8 mouse cellular contexts compared by ENCODE assay signal in genomic region chr13:23684295-23684945, GRCm38 (mm10). TPM values are rescaled to one million over a fixed set of nuclear protein-coding genes. Genes with fewer than 3 reads are reported as not detected.
DNase-seq lines count a peak whose midpoint lies in the region; ATAC-seq and TF ChIP-seq lines count a peak whose summit lies in the region.
"Not testable (repeated sequence)": the region's sequence is repeated elsewhere in the genome, so short reads cannot be mapped to it uniquely, and the experiment has no call there.

No protein-coding gene starts in this region.

- ATAC-seq in heart, postnatal 0 days (ENCODE audit: insufficient read depth, low read depth), result peak; percentile 20
- ATAC-seq in kidney, embryonic 16.5 days (ENCODE audit: low FRiP score, low TSS enrichment), result peak; percentile 39
- ATAC-seq in liver, embryonic 14.5 days (ENCODE audit: insufficient read depth), result peak; percentile 31
- ATAC-seq in stomach, embryonic 16.5 days (ENCODE audit: insufficient read depth, low FRiP score), result peak; percentile 7; the same call in 1 of the 2 replicates

- not testable (repeated sequence) for H3K27me3 ChIP-seq in CH12.LX (replicated peaks); heart, postnatal 0 days (ENCODE audit: control insufficient read depth, insufficient read depth, low read length); kidney, embryonic 16.5 days (ENCODE audit: insufficient read depth, low read length); liver, embryonic 14.5 days (ENCODE audit: control insufficient read depth, insufficient read depth, low read length); myocyte (ENCODE audit: control insufficient read depth, insufficient read depth, insufficient read length); stomach, embryonic 16.5 days (ENCODE audit: control insufficient read depth, insufficient read depth, low read length)

- peak overlapping the region; percentile 39 to 66 (median 47) for H3K4me3 ChIP-seq in CH12.LX (replicated peaks in 1 of 3; ENCODE audit: low read depth in 2 of 3, low read length in 2 of 3, poor library complexity in 1 of 3)
- H3K4me3 ChIP-seq in heart, postnatal 0 days (ENCODE audit: low read depth, low read length), result peak overlapping the region; percentile 57
- peak overlapping the region; percentile 59 for H3K4me3 ChIP-seq in kidney, embryonic 16.5 days (ENCODE audit: low read length)
- peak overlapping the region; percentile 67 to 71 for H3K4me3 ChIP-seq in liver, embryonic 14.5 days (ENCODE audit: insufficient read depth in 1 of 2, low read depth in 2 of 2, low read length in 2 of 2)
- peak overlapping the region; percentile 43 for H3K4me3 ChIP-seq in myocyte
- peak overlapping the region; percentile 57 for H3K4me3 ChIP-seq in stomach, embryonic 16.5 days (replicated peaks; ENCODE audit: low read length)

- peak overlapping the region; percentile 97 for H3K4me2 ChIP-seq in CH12.LX (ENCODE audit: insufficient read depth, low read depth, poor library complexity, severe bottlenecking)
- peak overlapping the region; percentile 80 for H3K4me2 ChIP-seq in heart, postnatal 0 days (ENCODE audit: low read depth, low read length)
- peak overlapping the region; percentile 79 for H3K4me2 ChIP-seq in kidney, embryonic 16.5 days (replicated peaks; ENCODE audit: low read depth, low read length)
- peak overlapping the region; percentile 87 for H3K4me2 ChIP-seq in liver, embryonic 14.5 days (ENCODE audit: low read depth)
- peak overlapping the region; percentile 83 for H3K4me2 ChIP-seq in myocyte (ENCODE audit: low read depth)
- peak overlapping the region; percentile 65 for H3K4me2 ChIP-seq in stomach, embryonic 16.5 days (ENCODE audit: low read depth, low read length)

- peak overlapping the region; percentile 91 for H3K9ac ChIP-seq in CH12.LX (ENCODE audit: insufficient read depth, low read depth)
- peak overlapping the region; percentile 54 for H3K9ac ChIP-seq in heart, postnatal 0 days (replicated peaks; ENCODE audit: low read depth, low read length)
- peak overlapping the region; percentile 77 for H3K9ac ChIP-seq in kidney, embryonic 16.5 days (replicated peaks; ENCODE audit: low read length)
- H3K9ac ChIP-seq in liver, embryonic 14.5 days (replicated peaks), result peak overlapping the region; percentile 94
- peak overlapping the region; percentile 75 for H3K9ac ChIP-seq in stomach, embryonic 16.5 days (ENCODE audit: low read length)

- not testable (repeated sequence) for TF ChIP-seq CTCF in CH12.LX (conservative IDR thresholded peaks at IDR 0.05 in 1 of 2, IDR thresholded peaks at IDR 0.05 in 1 of 2; ENCODE audit: low read depth in 2 of 2, low read length in 2 of 2); heart, postnatal 0 days (IDR thresholded peaks at IDR 0.05; ENCODE audit: low read depth); liver, embryonic 14.5 days (IDR thresholded peaks at IDR 0.05; ENCODE audit: low read depth)

- H3ac ChIP-seq in myocyte (ENCODE audit: control insufficient read depth, insufficient read length), result not testable (repeated sequence)

- H3K36me3 ChIP-seq in CH12.LX (replicated peaks in 1 of 2; ENCODE audit: control insufficient read depth in 1 of 2, insufficient read depth in 1 of 2, low read length in 1 of 2); heart, postnatal 0 days (replicated peaks; ENCODE audit: control insufficient read depth, insufficient read depth, low read length); kidney, embryonic 16.5 days (ENCODE audit: insufficient read depth, low read length); liver, embryonic 14.5 days (replicated peaks; ENCODE audit: control insufficient read depth, insufficient read depth, low read depth); myocyte (ENCODE audit: control insufficient read depth, insufficient read depth); stomach, embryonic 16.5 days (ENCODE audit: control insufficient read depth, insufficient read depth, low read length): not testable (repeated sequence)

- peak; percentile 82; the same call in 1 of the 2 replicates for TF ChIP-seq POLR2A in CH12.LX (IDR thresholded peaks at IDR 0.05; ENCODE audit: low read depth, low read length)
- TF ChIP-seq POLR2A in myocyte (IDR thresholded peaks at IDR 0.05; ENCODE audit: insufficient read length, low read depth), result peak; percentile 85

- not testable (repeated sequence) for TF ChIP-seq EP300 in CH12.LX (IDR thresholded peaks at IDR 0.05; ENCODE audit: low read length); heart, postnatal 0 days (IDR thresholded peaks at IDR 0.05; ENCODE audit: low read depth)
- TF ChIP-seq EP300 in liver, embryonic 14.5 days (IDR thresholded peaks at IDR 0.05; ENCODE audit: low read depth), result peak; percentile 32

- H3K4me1 ChIP-seq in CH12.LX (ENCODE audit: control insufficient read depth in 1 of 2, insufficient read depth in 2 of 2), result peaks cover 8 to 36% of the 10 kb centered on the region in 2 experiments; a peak in 3 of 4 replicates
- peaks cover 15% of the 10 kb centered on the region; the same call in 1 of the 2 replicates for H3K4me1 ChIP-seq in heart, postnatal 0 days (ENCODE audit: control insufficient read depth, insufficient read depth)
- H3K4me1 ChIP-seq in kidney, embryonic 16.5 days (ENCODE audit: insufficient read depth, low read length), result peaks cover 23% of the 10 kb centered on the region
- H3K4me1 ChIP-seq in liver, embryonic 14.5 days (replicated peaks; ENCODE audit: control insufficient read depth in 2 of 2, insufficient read depth in 2 of 2, low read length in 1 of 2), result peaks cover 18 to 40% of the 10 kb centered on the region in 2 experiments
- not testable (repeated sequence) for H3K4me1 ChIP-seq in stomach, embryonic 16.5 days (ENCODE audit: control insufficient read depth, insufficient read depth, low read length)

- dilution Hi-C loops in CH12.LX (cut with MboI; ENCODE audit: extremely low pct_ligation_motif_present, extremely low pct_unique_long_range_greater_than_20kb, low sequenced_read_pairs), result not testable (repeated sequence)

- in situ Hi-C loops in CH12.LX (cut with MboI; ENCODE audit: low pct_ligation_motif_present, low pct_unique_long_range_greater_than_20kb, low sequenced_read_pairs), result loop anchor here (10.0 kb wide), 1 partner anchor 50 kb away; no protein-coding TSS in a partner anchor

- not testable (repeated sequence) for H3K9me3 ChIP-seq in CH12.LX (replicated peaks; ENCODE audit: low read length); heart, postnatal 0 days (replicated peaks; ENCODE audit: control insufficient read depth, low read length); kidney, embryonic 16.5 days (ENCODE audit: low read length); liver, embryonic 14.5 days (ENCODE audit: control insufficient read depth, low read length); stomach, embryonic 16.5 days (replicated peaks; ENCODE audit: control insufficient read depth, low read length)

- WGBS in heart, postnatal 0 days, result 0% methylated on average over 14 of the region's 37 CpGs
- under 1% methylated on average over 11 of the region's 37 CpGs for WGBS in kidney, embryonic 16.5 days
- WGBS in liver, embryonic 14.5 days (ENCODE audit: insufficient replicate concordance), result under 1% methylated on average over 12 of the region's 37 CpGs
- WGBS in stomach, embryonic 16.5 days, result under 1% methylated on average over 14 of the region's 37 CpGs

- TF ChIP-seq RAD21 in CH12.LX (IDR thresholded peaks at IDR 0.05; ENCODE audit: low read depth, low read length), result not testable (repeated sequence)

- H3K27ac ChIP-seq in CH12.LX (ENCODE audit: insufficient read depth, low read depth), result peak overlapping the region; percentile 99
- H3K27ac ChIP-seq in heart, postnatal 0 days (ENCODE audit: low read depth), result peak overlapping the region; percentile 97
- H3K27ac ChIP-seq in kidney, embryonic 16.5 days (ENCODE audit: low read length), result peak overlapping the region; percentile 99
- H3K27ac ChIP-seq in liver, embryonic 14.5 days, result peak overlapping the region; percentile 98
- peak overlapping the region; percentile 99 for H3K27ac ChIP-seq in stomach, embryonic 16.5 days (ENCODE audit: low read length)

- H3K79me2 ChIP-seq in CH12.LX (replicated peaks; ENCODE audit: control insufficient read depth, extremely low read depth, insufficient read depth, poor library complexity, severe bottlenecking), result not testable (repeated sequence)
- H3K79me2 ChIP-seq in myocyte (ENCODE audit: control insufficient read depth, insufficient read depth), result peaks cover 23% of the 10 kb centered on the region

- DNase-seq in CH12.LX (ENCODE audit: extremely low read depth), result peak; percentile 90
- peak; percentile 87 for DNase-seq in c-Kit-positive CD71-positive TER-119-negative erythroid progenitor cells, embryonic 14.5 days (ENCODE audit: low read depth)
- DNase-seq in fat pad, adult 2 months (ENCODE audit: extremely low read depth, low read depth, low spot score), result peak; percentile 46
- peak; percentile 86 for DNase-seq in heart, postnatal 0 days (ENCODE audit: low spot score)
- DNase-seq in liver, embryonic 14.5 days (ENCODE audit: low read depth in 3 of 3, low spot score in 3 of 3), result peak; percentile 79 to 87 (median 84)

RNA-seq across cellular contexts. Expression of gene Hist1h2bc, which starts 0.4 kb away (rescaled TPM):
- total RNA-seq in CH12.LX (2012; rRNA removed) (436 and 456 TPM in 2 replicates), CH12.LX (2014; rRNA removed) (16.1 and 17.4 TPM in 2 replicates)
- polyA plus RNA-seq in CH12.LX (2012; ENCODE audit: insufficient read length, low read depth) (1.1 and 2.2 TPM in 2 replicates), myocyte (2012; fragmentation: generic; extraction: Trizol) (113 TPM)
- 253 and 309 TPM in 2 replicates for total RNA-seq in heart, postnatal 0 days (2014; rRNA removed; ENCODE audit: low replicate concordance)
- 94.4 and 115 TPM in 2 replicates for polyA plus RNA-seq in heart, postnatal 0 days (2015; fragmentation: Nextera tagmentation; extraction: Ambion mirVana)
- polyA plus RNA-seq in kidney, embryonic 16.5 days (2015; fragmentation: Nextera tagmentation; extraction: Ambion mirVana), result 72.4 and 78.3 TPM in 2 replicates
- 67.1 and 79.7 TPM in 2 replicates for polyA plus RNA-seq in liver, embryonic 14.5 days (2012; rRNA removed)
- 104 and 106 TPM in 2 replicates for polyA plus RNA-seq in liver, embryonic 14.5 days (2014; fragmentation: Nextera tagmentation; extraction: Ambion mirVana)
- polyA plus RNA-seq in stomach, embryonic 16.5 days (2015; fragmentation: Nextera tagmentation; extraction: Ambion mirVana), result 101 and 102 TPM in 2 replicates

RNA-seq across cellular contexts. Expression of gene Hist1h2ac, which starts 0.7 kb away (rescaled TPM):
- total RNA-seq in CH12.LX (2012; rRNA removed) (114 and 122 TPM in 2 replicates), CH12.LX (2014; rRNA removed) (0.96 and 0.97 TPM in 2 replicates)
- polyA plus RNA-seq in CH12.LX (2012; ENCODE audit: insufficient read length, low read depth) (0.14 TPM in 1 of 2 replicates, not detected in the other), myocyte (2012; fragmentation: generic; extraction: Trizol) (1.3 TPM)
- total RNA-seq in heart, postnatal 0 days (2014; rRNA removed; ENCODE audit: low replicate concordance), result 62.8 and 88.1 TPM in 2 replicates
- polyA plus RNA-seq in heart, postnatal 0 days (2015; fragmentation: Nextera tagmentation; extraction: Ambion mirVana), result 0.45 and 0.49 TPM in 2 replicates
- polyA plus RNA-seq in kidney, embryonic 16.5 days (2015; fragmentation: Nextera tagmentation; extraction: Ambion mirVana), result 1.3 and 1.6 TPM in 2 replicates
- polyA plus RNA-seq in liver, embryonic 14.5 days (2012; rRNA removed), result 1.5 and 1.8 TPM in 2 replicates
- 1.1 and 1.3 TPM in 2 replicates for polyA plus RNA-seq in liver, embryonic 14.5 days (2014; fragmentation: Nextera tagmentation; extraction: Ambion mirVana)
- 1.7 TPM in 2 replicates for polyA plus RNA-seq in stomach, embryonic 16.5 days (2015; fragmentation: Nextera tagmentation; extraction: Ambion mirVana)

RNA-seq across cellular contexts. Expression of gene Hist1h1t, which starts 11.2 kb away (rescaled TPM):
- total RNA-seq in CH12.LX (2012; rRNA removed) (0.38 and 0.76 TPM in 2 replicates), CH12.LX (2014; rRNA removed) (not detected in 2 replicates)
- polyA plus RNA-seq in CH12.LX (2012; ENCODE audit: insufficient read length, low read depth) (not detected in 2 replicates), myocyte (2012; fragmentation: generic; extraction: Trizol) (0.05 TPM)
- 0.23 and 2.0 TPM in 2 replicates for total RNA-seq in heart, postnatal 0 days (2014; rRNA removed; ENCODE audit: low replicate concordance)
- polyA plus RNA-seq in heart, postnatal 0 days (2015; fragmentation: Nextera tagmentation; extraction: Ambion mirVana), result not detected in 2 replicates
- polyA plus RNA-seq in kidney, embryonic 16.5 days (2015; fragmentation: Nextera tagmentation; extraction: Ambion mirVana), result 0.26 TPM in 1 of 2 replicates, not detected in the other
- 0.13 TPM in 1 of 2 replicates, not detected in the other for polyA plus RNA-seq in liver, embryonic 14.5 days (2012; rRNA removed)
- polyA plus RNA-seq in liver, embryonic 14.5 days (2014; fragmentation: Nextera tagmentation; extraction: Ambion mirVana), result not detected in 2 replicates
- 0.14 TPM in 1 of 2 replicates, not detected in the other for polyA plus RNA-seq in stomach, embryonic 16.5 days (2015; fragmentation: Nextera tagmentation; extraction: Ambion mirVana)

RNA-seq across cellular contexts. Expression of gene Hist1h4c, which starts 13.8 kb away (rescaled TPM):
- total RNA-seq in CH12.LX (2012; rRNA removed), result 1,176 and 1,374 TPM in 2 replicates
- total RNA-seq in CH12.LX (2014; rRNA removed), result 3.9 and 6.9 TPM in 2 replicates
- polyA plus RNA-seq in CH12.LX (2012; ENCODE audit: insufficient read length, low read depth), result 0.76 and 1.2 TPM in 2 replicates
- total RNA-seq in heart, postnatal 0 days (2014; rRNA removed; ENCODE audit: low replicate concordance), result 1,145 and 1,607 TPM in 2 replicates
- 1.5 and 1.7 TPM in 2 replicates for polyA plus RNA-seq in heart, postnatal 0 days (2015; fragmentation: Nextera tagmentation; extraction: Ambion mirVana)
- polyA plus RNA-seq in kidney, embryonic 16.5 days (2015; fragmentation: Nextera tagmentation; extraction: Ambion mirVana), result 4.5 and 5.9 TPM in 2 replicates
- 3.5 and 6.2 TPM in 2 replicates for polyA plus RNA-seq in liver, embryonic 14.5 days (2012; rRNA removed)
- polyA plus RNA-seq in liver, embryonic 14.5 days (2014; fragmentation: Nextera tagmentation; extraction: Ambion mirVana), result 8.5 and 10.1 TPM in 2 replicates
- polyA plus RNA-seq in myocyte (2012; fragmentation: generic; extraction: Trizol), result 0.56 TPM
- polyA plus RNA-seq in stomach, embryonic 16.5 days (2015; fragmentation: Nextera tagmentation; extraction: Ambion mirVana), result 4.5 and 4.8 TPM in 2 replicates

RNA-seq across cellular contexts. Expression of gene Hfe, which starts 26.2 kb away (rescaled TPM):
- total RNA-seq in CH12.LX (2012; rRNA removed) (0.08 and 0.50 TPM in 2 replicates), CH12.LX (2014; rRNA removed) (0.16 and 0.39 TPM in 2 replicates)
- polyA plus RNA-seq in CH12.LX (2012; ENCODE audit: insufficient read length, low read depth) (0.67 and 1.0 TPM in 2 replicates), myocyte (2012; fragmentation: generic; extraction: Trizol) (5.1 TPM)
- 21.4 and 25.9 TPM in 2 replicates for total RNA-seq in heart, postnatal 0 days (2014; rRNA removed; ENCODE audit: low replicate concordance)
- 18.0 and 22.3 TPM in 2 replicates for polyA plus RNA-seq in heart, postnatal 0 days (2015; fragmentation: Nextera tagmentation; extraction: Ambion mirVana)
- 9.3 and 9.4 TPM in 2 replicates for polyA plus RNA-seq in kidney, embryonic 16.5 days (2015; fragmentation: Nextera tagmentation; extraction: Ambion mirVana)
- polyA plus RNA-seq in liver, embryonic 14.5 days (2012; rRNA removed), result 2.8 and 3.4 TPM in 2 replicates
- polyA plus RNA-seq in liver, embryonic 14.5 days (2014; fragmentation: Nextera tagmentation; extraction: Ambion mirVana), result 10.8 and 12.2 TPM in 2 replicates
- 8.8 and 9.6 TPM in 2 replicates for polyA plus RNA-seq in stomach, embryonic 16.5 days (2015; fragmentation: Nextera tagmentation; extraction: Ambion mirVana)

Comparison
In these comparisons a context has a peak if more than half of its experiments do, and no peak if none do; other contexts are left out.
1. Peak in every context shown above with its lines: DNase-seq, ATAC-seq, H3K4me3 ChIP-seq and H3K27ac ChIP-seq.
2. RNA of gene Hist1h2bc, which starts 0.4 kb away (polyA plus RNA-seq): 113 TPM in myocyte (single experiment), 67.1 to 106 TPM in liver, embryonic 14.5 days, 101 to 102 TPM in stomach, embryonic 16.5 days, 94.4 to 115 TPM in heart, postnatal 0 days and 72.4 to 78.3 TPM in kidney, embryonic 16.5 days; 1.1 to 2.2 TPM in CH12.LX; every median in the first group is over 10 times any median in the second.